Mouse (Mus musculus): ENCODE measurements around the gene Rnf24.
A peak's percentile ranks its signal among the peaks of the same experiment; 100 is the strongest.

Rnf24 gene

DNA sequence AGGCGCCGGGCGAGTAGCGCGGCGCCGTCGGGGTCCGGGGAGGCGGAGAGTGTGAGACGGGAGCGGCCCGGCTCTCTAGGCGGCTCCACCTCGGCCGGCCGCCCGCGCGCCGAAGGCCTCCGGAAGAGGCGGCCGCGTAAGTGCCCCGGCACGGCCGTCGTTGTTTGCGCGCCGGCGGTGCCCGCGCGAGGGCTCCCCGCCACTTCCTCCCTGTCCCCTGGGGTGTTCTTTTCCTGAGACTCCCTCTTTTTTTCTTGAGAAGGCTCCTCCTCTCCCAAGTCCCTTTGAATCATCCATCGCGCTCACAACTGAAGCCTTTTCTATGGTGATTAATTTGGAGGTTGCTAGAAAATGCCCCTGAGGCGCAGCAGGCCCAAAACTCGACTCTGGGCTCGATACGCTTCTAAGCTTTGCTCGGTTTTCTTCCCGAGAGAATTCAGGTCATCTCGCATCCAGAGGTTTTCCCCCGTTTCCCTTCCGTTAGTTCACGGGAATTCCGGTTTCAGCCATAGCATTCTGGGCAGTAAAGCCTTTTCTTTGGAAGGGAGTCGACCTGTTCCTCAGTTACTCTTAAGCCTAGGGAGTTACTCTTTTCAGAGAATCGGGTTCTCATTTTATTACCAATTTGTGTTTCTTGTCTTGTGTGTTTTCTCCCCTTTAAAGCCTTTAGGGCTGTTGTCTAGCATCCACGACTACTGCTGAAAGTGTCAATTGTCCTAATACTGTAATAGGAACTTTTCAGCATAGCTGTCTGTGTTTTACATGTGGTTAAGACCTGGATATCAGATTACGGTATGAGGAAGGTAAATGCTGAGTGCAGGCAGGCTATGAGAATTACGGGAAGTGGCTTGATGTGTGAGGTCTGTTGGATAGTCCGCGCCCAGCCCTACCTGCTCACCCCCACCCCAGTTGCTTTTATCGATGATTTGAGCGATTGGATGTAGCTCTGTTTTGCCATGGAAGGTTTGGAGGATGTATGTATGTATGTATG, 89.7 kb downstream of the Rnf24 start:
- no peak for DNase-seq (ENCODE audit: low spot score)

DNA sequence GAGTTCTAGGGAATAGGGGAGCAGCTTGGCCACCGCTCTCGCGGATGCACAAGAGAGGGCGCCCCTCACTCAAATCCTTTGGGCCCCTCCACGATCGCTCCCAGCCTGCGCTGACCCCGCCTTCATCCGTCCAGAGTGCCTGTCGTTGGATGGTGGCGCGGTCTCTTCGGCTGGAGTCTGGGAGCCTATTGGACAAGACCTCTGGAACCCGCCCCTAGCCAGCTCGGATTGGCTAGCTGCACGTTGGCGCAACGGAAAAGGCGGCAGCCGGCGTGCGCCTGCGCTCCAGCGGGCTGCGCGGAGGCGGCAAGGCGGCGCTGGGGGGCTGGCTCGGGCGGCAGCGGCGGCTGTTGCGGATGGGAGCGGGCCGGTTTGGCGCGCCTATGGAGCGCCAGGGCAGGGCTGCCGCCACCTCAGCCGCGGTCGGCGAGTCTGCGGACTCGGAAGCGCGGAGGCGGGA, 90.4 kb downstream of the Rnf24 start, which contains the start of gene Pank2:
Gene Pank2, plus strand, starts transcription at position 283 of the 460 bp plus-strand sequence.
- DNase-seq (ENCODE audit: low spot score) = peak; percentile 95

DNA sequence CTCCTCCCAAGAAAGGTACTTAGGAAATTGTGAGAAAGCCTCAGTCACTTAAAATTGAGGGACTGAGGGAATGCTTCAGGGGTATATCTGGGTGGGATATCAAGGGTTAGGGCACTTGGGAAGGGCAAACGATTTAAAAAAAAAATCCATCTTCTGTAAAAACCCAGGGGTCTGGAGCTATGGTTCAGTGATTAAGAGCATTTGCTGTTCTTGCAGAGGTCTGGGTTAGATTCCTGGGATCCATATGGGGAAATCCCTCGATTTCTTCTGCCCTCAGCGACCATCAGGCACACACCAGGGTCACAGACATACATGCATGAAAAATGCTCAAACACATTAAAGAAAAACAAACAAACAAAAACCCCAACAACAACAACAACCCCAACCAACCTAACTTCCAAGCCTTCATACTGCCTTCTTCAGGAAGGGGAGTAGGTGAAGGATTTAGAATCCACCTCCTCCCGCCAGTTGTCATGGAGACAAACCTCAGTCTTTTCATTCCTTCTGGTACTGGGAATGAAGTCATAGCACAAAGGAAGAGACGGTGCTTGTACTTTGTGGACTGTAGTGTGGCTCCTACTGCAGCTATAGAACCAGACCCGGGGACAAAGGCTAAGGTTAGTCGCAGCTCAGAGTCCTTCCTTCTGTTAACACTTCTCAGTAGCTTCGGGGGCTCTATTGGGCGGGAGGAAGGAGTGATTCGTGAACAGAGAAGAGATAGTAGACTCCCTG, 91.0 kb downstream of the Rnf24 start:
- DNase-seq (ENCODE audit: low spot score) = no peak

DNA sequence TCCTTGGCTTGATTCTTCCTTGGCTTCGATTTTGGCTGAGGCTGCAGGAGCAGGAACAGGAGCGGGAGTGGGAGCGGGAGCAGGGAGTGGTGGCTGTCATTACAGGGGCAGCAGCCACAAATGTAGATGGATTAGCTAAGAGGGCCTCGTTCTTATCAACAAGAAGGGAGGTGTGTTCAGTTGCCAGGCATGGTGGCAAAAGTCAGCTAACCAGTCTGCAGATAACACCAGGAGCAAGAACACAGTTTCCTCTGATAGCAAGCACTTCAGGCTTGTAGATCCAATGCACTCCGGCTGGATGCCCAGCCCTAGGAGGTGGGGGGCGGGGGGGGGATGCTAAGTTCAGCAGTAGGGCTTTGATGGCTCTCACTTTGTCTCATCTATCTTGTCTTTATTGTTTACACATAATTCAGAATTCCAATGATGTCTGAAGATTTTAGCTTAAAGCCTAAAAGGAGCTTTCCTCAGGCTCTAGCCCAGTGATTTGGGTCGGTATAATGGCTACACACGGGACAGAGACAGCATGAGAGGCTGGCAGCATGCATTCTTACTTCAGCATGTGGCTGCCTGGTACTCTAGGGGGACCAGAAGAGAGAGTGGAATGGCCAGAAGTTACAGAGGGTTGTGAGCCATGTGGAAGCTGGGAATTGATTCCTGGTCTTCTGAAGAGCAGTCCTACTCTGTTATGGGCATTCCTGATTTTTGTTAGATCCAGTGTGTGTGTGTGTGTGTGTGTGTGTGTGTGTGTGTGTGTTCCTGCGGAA, 92.0 kb downstream of the Rnf24 start:
- no peak for DNase-seq (ENCODE audit: low spot score)

DNA sequence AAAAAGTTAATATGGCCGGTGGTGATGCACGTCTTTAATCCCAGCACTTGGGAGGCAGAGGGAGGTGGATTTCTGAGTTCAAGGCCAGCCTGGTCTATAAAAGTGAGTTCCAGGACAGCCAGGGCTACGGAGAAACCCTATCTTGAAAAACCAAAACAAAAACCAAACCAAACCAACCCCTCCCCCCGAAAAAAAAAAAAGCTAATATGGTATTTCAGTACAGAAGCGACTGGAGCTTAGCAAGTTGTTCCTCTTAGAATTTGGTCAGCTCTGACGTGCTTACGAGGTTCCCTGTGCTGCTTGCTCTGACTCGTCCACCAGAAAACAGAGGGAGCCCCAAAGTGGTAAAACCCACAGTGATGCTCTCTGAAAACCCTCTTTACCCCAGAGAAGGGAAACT, 94.0 kb downstream of the Rnf24 start:
- DNase-seq (ENCODE audit: low spot score) = no peak

DNA sequence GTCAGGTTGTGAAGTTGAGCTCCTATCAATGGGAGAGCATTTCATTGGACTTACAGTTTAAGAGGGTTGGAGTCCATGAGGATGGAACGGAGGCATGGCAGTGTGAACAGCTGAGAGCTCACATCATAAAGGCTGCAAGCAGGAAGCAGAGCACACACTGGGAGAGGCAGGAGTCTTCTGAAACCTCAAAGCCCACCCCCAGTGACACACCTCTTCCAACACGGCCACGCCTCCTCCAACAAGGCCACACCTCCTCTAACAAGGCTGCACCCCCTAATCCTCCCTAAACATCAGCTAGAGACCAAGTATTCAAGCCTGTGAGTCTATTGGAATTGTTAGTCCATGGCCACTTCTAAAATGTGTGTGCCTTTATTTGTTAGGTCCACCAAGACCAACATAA, 97.0 kb downstream of the Rnf24 start:
- DNase-seq (ENCODE audit: low spot score) = no peak

DNA sequence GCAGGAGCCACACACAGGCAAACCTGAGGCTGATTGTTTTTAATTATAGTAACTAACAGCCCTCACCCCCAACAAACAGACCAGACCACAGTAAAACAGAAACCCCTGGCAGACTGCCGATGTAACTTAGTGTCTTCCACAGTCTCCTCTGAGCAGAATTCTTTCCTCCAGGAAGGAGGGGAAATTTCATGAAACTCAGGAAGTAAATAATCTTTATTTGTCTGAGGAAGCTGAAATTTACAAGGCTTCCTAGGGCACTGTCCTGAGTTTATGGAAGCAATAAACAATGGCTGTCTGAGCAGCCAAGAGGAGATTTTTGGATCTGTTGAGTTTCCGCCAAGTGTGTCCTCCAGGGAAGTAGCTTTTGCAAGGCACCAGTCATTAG, 98.4 kb downstream of the Rnf24 start:
- no peak for DNase-seq (ENCODE audit: low spot score)

DNA sequence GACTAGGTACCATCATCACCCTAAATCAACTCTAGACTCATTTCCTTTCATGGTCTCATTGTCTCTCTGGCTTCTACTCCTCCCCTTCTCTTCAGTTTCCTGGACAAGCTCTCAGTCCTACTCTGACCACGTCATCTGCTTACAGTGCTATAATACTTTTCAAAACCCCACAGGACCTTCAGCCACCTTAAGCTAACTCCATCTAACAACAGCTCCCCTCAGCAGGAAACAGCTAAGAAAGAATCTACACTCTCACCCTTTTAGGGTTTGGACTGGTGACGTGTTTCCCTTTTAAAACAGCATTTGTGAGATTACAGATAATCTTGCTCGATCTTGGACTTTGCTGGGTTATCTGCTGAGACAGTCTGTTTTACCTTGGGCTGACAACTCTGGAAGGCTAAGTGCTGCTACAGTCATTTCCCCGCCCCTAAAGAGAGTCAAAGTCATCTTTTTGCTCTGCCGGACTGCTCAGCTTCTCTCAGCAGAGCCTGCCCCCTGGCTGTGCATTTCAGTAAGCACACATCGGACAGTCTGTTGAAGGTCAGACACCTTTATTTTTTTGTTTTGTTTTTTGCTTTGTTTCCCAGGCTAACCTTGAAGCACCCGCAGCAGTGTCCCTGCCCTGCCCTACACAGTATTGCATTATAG, 98.9 kb downstream of the Rnf24 start:
- DNase-seq (ENCODE audit: low spot score) = no peak

Data from layer of hippocampus, adult 9-10 months (tissue).